Mouse (Mus musculus) stomach, postnatal 0 days (tissue): ENCODE results near the gene Rpl23a.

Experiments used
- CTCF ChIP-seq: IDR thresholded peaks from 2 replicates; pipeline ENCODE4 v1.5.1; 2016; ENCODE audit warnings: antibody characterized with exemption, low read depth, mild to moderate bottlenecking, moderate library complexity
- EP300 ChIP-seq: optimal IDR thresholded peaks from 2 replicates; pipeline ENCODE3; 2016; ENCODE audit warnings: antibody characterized with exemption

- TF ChIP-seq CTCF (no peak), EP300 (peak; percentile 72)
Observed at GRCm38 (mm10) chr11:78177437-78177836, 5.9 kb downstream of the Rpl23a start.
